Mouse (Mus musculus) cerebellum, postnatal 36 days (tissue): ENCODE results near the gene Prpf18.

Source experiments
- DNase-seq, 2 experiments: peaks; one replicate each; pipeline ENCODE4 v3.0.0; 2021 to 2022; ENCODE audit warnings: mixed read lengths in 2 of 2

The Prpf18 gene

GRCm38 (mm10) chr2:4574251-4574650 is 77.7 kb downstream of the Prpf18 start:
- DNase-seq, result no peak

- DNase-seq, result no peak
These were observed 78.5 kb downstream of the Prpf18 start for GRCm38 (mm10) chr2:4573386-4573785.

- no peak for DNase-seq
These were observed 79.2 kb downstream of the Prpf18 start for GRCm38 (mm10) chr2:4572498-4573263.
